Mouse (Mus musculus): ENCODE results near the gene Gcnt7. TPM values are rescaled to one million over a fixed set of nuclear protein-coding genes. Genes with fewer than 3 reads are reported as not detected.

Gcnt7 gene
- polyA plus RNA-seq, 1 experiment: not detected

GRCm38 (mm10) chr2:172440640-172441005 lies 17.8 kb downstream of the Gcnt7 start:
- H3K36me3 ChIP-seq (replicated peaks; ENCODE audit: low read length): peaks cover 35% of the 10 kb centered on the region
- no peaks in the 10 kb centered on the region for H3K9me3 ChIP-seq
- H3K27me3 ChIP-seq (replicated peaks): no peaks in the 10 kb centered on the region
- peak overlapping the region; percentile 99 for H3K4me3 ChIP-seq (replicated peaks)
- H3K4me1 ChIP-seq: peaks cover 68% of the 10 kb centered on the region
- no peak for TF ChIP-seq GATA1 (IDR thresholded peaks at IDR 0.05; ENCODE audit: borderline replicate concordance, low read length)

DNA sequence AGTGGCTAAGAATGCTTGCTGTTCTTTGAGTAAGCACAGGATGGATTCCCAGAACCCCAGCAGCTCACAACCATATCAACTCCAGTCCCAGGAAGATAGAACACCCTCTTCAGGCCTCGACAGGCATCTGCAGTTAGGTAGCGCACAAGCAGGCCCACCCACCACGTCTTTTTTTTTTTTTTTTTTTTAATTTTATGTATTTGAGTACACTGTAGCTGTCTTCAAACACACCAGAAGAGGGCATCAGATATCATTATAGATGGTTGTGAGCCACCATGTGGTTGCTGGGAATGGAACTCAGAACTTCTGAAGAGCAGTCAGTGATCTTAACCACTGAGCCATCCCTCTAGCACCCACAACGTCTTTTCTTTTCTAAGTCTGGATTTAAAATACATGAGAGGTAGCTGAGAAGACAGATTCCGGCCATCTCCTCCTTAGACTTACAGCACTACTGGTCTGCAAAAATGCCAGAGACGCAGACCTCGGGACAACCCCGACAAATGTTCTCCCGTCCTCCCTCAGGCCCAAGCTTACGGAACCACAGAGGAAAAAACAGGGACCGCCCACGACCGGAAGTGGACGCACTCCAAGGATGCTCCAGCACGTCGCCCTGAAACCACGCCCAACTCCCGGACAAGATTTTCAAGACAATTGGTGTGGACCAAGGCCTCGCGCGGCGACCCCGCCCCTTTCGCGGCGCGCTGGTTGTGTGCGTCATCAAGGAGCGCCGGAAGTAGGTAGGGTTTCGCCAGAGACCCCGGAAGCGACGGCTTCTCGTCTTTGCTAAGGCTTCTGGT lies 18.4 kb downstream of the Gcnt7 start, which contains the start of gene Rtf2:
Gene Rtf2, plus strand, starts transcription at position 714 of the 797 bp plus-strand sequence.
- no peaks in the 10 kb centered on the region for H3K9me3 ChIP-seq
- H3K27me3 ChIP-seq (replicated peaks): no peaks in the 10 kb centered on the region
- peak within 1 kb of the TSS; percentile 99 for H3K4me3 ChIP-seq (replicated peaks)
- peaks cover 74% of the 10 kb centered on the region for H3K4me1 ChIP-seq
- TF ChIP-seq FLI1 (IDR thresholded peaks at IDR 0.05; ENCODE audit: low read length) (peak; percentile 86), GATA1 (IDR thresholded peaks at IDR 0.05; ENCODE audit: borderline replicate concordance, low read length) (no peak)
- H3K36me3 ChIP-seq (replicated peaks; ENCODE audit: low read length): peaks cover 32% of the 10 kb centered on the region

- no peaks in the 10 kb centered on the region for H3K27me3 ChIP-seq (replicated peaks)
- H3K4me3 ChIP-seq (replicated peaks): peak overlapping the region; percentile 54
- TF ChIP-seq FLI1 (IDR thresholded peaks at IDR 0.05; ENCODE audit: low read length) (no peak), GATA1 (IDR thresholded peaks at IDR 0.05; ENCODE audit: borderline replicate concordance, low read length) (no peak)
- peaks cover 80% of the 10 kb centered on the region for H3K4me1 ChIP-seq
- H3K36me3 ChIP-seq (replicated peaks; ENCODE audit: low read length): peaks cover 31% of the 10 kb centered on the region
- no peaks in the 10 kb centered on the region for H3K9me3 ChIP-seq
Observed at GRCm38 (mm10) chr2:172437371-172437952, 20.9 kb downstream of the Gcnt7 start.

DNA sequence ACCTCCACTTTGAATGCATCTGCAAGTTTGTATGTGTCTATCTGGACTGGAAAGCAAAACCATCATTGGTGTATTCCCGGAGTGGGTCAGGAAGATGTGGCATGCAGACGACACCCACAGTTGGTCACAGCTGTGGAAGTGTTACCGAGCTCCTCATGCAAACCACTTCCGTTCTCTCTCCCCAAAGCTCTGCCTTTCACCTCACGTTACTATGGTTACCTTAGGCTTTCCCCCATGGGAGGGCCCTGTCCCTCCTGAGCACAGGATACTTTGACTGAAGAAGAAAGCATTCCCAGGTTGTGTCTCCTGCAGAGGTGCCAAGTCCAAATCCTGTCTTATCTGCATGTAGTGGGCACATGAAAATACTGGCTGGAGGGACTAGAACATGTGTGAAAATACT lies 24.6 kb downstream of the Gcnt7 start:
- Histone ChIP-seq H3K9me3 (no peaks in the 10 kb centered on the region), H3K27me3 (replicated peaks) (no peaks in the 10 kb centered on the region), H3K36me3 (replicated peaks; ENCODE audit: low read length) (peaks cover 59% of the 10 kb centered on the region), H3K4me1 (peaks cover 89% of the 10 kb centered on the region), H3K4me3 (replicated peaks) (no peak overlapping the region)
- TF ChIP-seq GATA1 (IDR thresholded peaks at IDR 0.05; ENCODE audit: borderline replicate concordance, low read length) (no peak), FLI1 (IDR thresholded peaks at IDR 0.05; ENCODE audit: low read length) (no peak)

DNA sequence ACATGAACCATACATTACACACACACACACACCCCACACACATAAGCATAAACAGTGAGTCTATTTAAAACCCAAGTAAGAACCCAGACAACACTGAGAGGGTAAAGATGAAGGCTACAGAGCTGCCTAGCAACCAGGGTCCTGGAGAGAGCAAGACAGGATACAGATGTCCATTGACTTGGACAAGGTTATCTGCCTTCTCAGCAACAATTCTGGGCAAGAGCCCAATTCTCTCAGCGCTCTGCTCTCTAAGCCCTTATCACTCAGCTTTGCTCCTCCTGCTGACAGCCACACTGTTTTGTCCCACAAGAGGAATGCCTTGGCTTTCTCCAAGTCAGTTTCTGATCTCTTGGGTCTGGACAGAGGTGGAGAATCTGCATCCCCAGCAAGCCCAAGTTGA lies 27.8 kb downstream of the Gcnt7 start:
- H3K4me1 ChIP-seq: peaks cover 90% of the 10 kb centered on the region
- H3K9me3 ChIP-seq: no peaks in the 10 kb centered on the region
- TF ChIP-seq GATA1 (IDR thresholded peaks at IDR 0.05; ENCODE audit: borderline replicate concordance, low read length) (no peak), FLI1 (IDR thresholded peaks at IDR 0.05; ENCODE audit: low read length) (no peak)
- peak overlapping the region; percentile 3 for H3K4me3 ChIP-seq (replicated peaks)
- no peaks in the 10 kb centered on the region for H3K27me3 ChIP-seq (replicated peaks)
- peaks cover 90% of the 10 kb centered on the region for H3K36me3 ChIP-seq (replicated peaks; ENCODE audit: low read length)

GRCm38 (mm10) chr2:172418208-172418607 lies 40.2 kb downstream of the Gcnt7 start:
- Histone ChIP-seq H3K4me1 (peaks cover 89% of the 10 kb centered on the region), H3K9me3 (no peaks in the 10 kb centered on the region), H3K4me3 (replicated peaks) (no peak overlapping the region), H3K27me3 (replicated peaks) (no peaks in the 10 kb centered on the region), H3K36me3 (replicated peaks; ENCODE audit: low read length) (peaks cover 89% of the 10 kb centered on the region)
- TF ChIP-seq GATA1 (IDR thresholded peaks at IDR 0.05; ENCODE audit: borderline replicate concordance, low read length): no peak
- no peak for TF ChIP-seq FLI1 (IDR thresholded peaks at IDR 0.05; ENCODE audit: low read length)

GRCm38 (mm10) chr2:172416876-172417275 lies 41.5 kb downstream of the Gcnt7 start:
- Histone ChIP-seq H3K4me3 (replicated peaks) (no peak overlapping the region), H3K4me1 (peaks cover 89% of the 10 kb centered on the region)

GRCm38 (mm10) chr2:172416218-172416617 lies 42.2 kb downstream of the Gcnt7 start:
- H3K27me3 ChIP-seq (replicated peaks): no peaks in the 10 kb centered on the region
- peaks cover 92% of the 10 kb centered on the region for H3K4me1 ChIP-seq
- H3K36me3 ChIP-seq (replicated peaks; ENCODE audit: low read length): peaks cover 74% of the 10 kb centered on the region
- H3K4me3 ChIP-seq (replicated peaks): no peak overlapping the region
- H3K9me3 ChIP-seq: no peaks in the 10 kb centered on the region
- TF ChIP-seq FLI1 (IDR thresholded peaks at IDR 0.05; ENCODE audit: low read length): no peak
- TF ChIP-seq GATA1 (IDR thresholded peaks at IDR 0.05; ENCODE audit: borderline replicate concordance, low read length): no peak

More at GRCm38 (mm10) chr2:172416876-172417275, 41.5 kb downstream of the Gcnt7 start:
- Histone ChIP-seq H3K27me3 (replicated peaks) (no peaks in the 10 kb centered on the region), H3K36me3 (replicated peaks; ENCODE audit: low read length) (peaks cover 77% of the 10 kb centered on the region), H3K9me3 (no peaks in the 10 kb centered on the region)
- TF ChIP-seq FLI1 (IDR thresholded peaks at IDR 0.05; ENCODE audit: low read length) (no peak), GATA1 (IDR thresholded peaks at IDR 0.05; ENCODE audit: borderline replicate concordance, low read length) (no peak)

DNA sequence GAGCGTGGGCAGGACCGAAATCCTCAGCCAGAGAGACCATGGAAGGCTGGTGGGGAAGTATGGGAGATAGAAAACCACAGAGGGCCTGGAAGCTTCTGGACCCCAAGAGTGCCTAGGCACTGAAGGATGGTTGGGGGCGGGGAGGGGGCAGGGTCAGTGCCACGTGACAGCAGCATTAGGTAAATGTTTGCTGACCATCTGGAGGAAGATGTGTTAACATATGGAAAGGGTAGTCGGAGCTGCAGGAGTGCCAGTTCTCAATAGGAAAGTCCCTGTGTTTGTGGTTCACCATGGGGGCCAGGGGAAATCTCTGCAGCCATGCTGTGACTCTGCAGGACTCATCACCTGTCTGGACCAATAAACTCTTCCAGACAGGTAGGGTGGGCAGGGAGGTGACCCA lies 44.5 kb downstream of the Gcnt7 start:
- no peaks in the 10 kb centered on the region for H3K9me3 ChIP-seq
- H3K27me3 ChIP-seq (replicated peaks): no peaks in the 10 kb centered on the region
- TF ChIP-seq FLI1 (IDR thresholded peaks at IDR 0.05; ENCODE audit: low read length): no peak
- no peak for TF ChIP-seq GATA1 (IDR thresholded peaks at IDR 0.05; ENCODE audit: borderline replicate concordance, low read length)
- peak overlapping the region; percentile 83 for H3K4me3 ChIP-seq (replicated peaks)
- H3K36me3 ChIP-seq (replicated peaks; ENCODE audit: low read length): peaks cover 69% of the 10 kb centered on the region
- peaks cover 97% of the 10 kb centered on the region for H3K4me1 ChIP-seq

DNA sequence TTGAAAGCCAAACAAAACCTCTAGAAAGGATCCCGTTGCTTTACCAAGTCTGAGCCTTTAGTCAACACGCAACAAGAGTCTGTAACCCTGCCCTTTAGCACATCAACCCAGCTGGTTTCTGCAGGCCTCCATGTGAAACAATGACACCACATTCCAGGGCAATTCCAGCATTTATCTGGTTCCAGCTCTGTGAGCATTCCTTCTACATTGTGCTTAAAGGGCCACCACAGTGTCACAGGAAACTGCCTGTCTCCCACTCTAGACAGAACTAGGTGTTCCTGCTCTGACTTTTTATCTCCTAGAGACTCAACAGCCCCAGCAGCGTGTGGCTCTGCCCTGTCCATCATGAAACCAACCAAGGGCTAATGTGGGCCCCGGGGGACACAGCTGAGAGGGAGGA lies 45.1 kb downstream of the Gcnt7 start:
- Histone ChIP-seq H3K9me3 (no peaks in the 10 kb centered on the region), H3K4me3 (replicated peaks) (peak overlapping the region; percentile 83), H3K36me3 (replicated peaks; ENCODE audit: low read length) (peaks cover 69% of the 10 kb centered on the region), H3K27me3 (replicated peaks) (no peaks in the 10 kb centered on the region), H3K4me1 (peaks cover 97% of the 10 kb centered on the region)
- no peak for TF ChIP-seq FLI1 (IDR thresholded peaks at IDR 0.05; ENCODE audit: low read length)
- no peak for TF ChIP-seq GATA1 (IDR thresholded peaks at IDR 0.05; ENCODE audit: borderline replicate concordance, low read length)

All from megakaryocyte, embryonic 14.5 days (primary cell).